Mouse (Mus musculus) kidney, adult 2 months (tissue): ENCODE data around the gene Sirt2.

Source experiments
- CTCF ChIP-seq: fragments of 200-500 bp; conservative IDR thresholded peaks from 2 replicates; pipeline ENCODE4 v1.5.1; 2011; ENCODE audit warnings: low read depth, mild to moderate bottlenecking, control low read depth, low read length, moderate library complexity, mixed read lengths; ENCODE audit not compliant: insufficient read depth, insufficient read length
- POLR2A ChIP-seq: fragments of 200-500 bp; IDR thresholded peaks from one replicate; pipeline ENCODE4 v1.6.1; 2011; ENCODE audit warnings: low read depth, low read length, control low read depth

DNA sequence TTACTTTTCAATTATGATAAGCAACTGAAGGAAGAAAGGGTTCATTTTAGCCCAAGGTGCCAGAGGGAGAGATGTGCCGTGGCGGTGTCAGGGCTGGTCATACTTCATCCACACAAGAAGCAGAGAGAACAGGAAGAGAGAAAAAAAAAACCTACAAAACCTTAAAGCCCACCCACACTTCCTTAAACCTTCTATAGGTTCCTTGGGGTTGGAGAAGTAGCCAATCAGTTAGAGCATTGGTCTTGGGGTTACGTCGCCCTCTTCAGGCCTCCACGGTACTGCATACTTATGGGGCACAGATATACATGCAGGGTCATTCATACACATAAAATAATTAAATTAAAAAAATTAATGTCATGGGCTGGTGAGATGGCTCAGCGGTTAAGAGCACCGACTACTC is 44.5 kb upstream of the Sirt2 start:
- 0 out of 2 replicates have a peak, but pooled peaks have one; percentile 14 for TF ChIP-seq CTCF
- TF ChIP-seq POLR2A = no peak
